Mouse (Mus musculus) heart, postnatal 14 days (tissue): ENCODE results near the gene Mlec. TPM values are rescaled to one million over a fixed set of nuclear protein-coding genes. Genes with fewer than 3 reads are reported as not detected.
"Not testable (repeated sequence)": the region's sequence is repeated elsewhere in the genome, so short reads cannot be mapped to it uniquely, and the experiment has no call there.

Experiments used
- DNase-seq, 2 experiments: peaks; one replicate each; pipeline ENCODE4 v3.0.0; 2021 to 2022
- intact Hi-C: fragments of 180-260 bp; cut with DNase I; formaldehyde crosslinking; loops from one replicate; pipeline ENCODE4 v1.15.1; 2025
- total RNA-seq, 2 experiments: library from RNA; stranded (reverse); gene quantifications; 2 replicates each; pipeline ENCODE4 v1.2.3; 2021

Mlec gene
- total RNA-seq, 2 experiments from 2014 or later: 70.0 to 77.1 TPM

GRCm38 (mm10) chr5:115133358-115134066 lies 24.5 kb downstream of the Mlec start:
- intact Hi-C loops: loop anchor here (2.0 kb wide), 1 partner anchor 21 kb away; no protein-coding TSS in a partner anchor
- no peak for DNase-seq

DNA sequence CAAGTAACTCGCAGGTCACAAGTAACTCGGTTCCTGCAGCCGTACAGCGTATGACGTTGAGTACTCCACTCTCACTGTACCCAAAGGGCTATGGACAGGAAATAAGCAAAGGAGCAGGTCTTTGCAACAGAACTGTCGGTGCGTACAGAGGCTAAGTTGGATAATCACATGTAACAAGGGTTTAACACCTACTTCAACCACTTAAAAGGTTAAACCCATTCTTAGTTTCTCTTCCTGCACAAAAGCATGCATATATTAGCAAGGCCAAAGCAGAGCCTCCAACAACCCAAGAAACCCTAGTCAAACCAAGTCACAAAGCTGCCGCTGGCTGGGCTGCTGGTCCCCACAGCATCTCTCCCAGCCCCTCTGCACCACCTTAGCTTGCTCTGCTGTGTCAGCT lies 25.5 kb downstream of the Mlec start:
- DNase-seq: no peak
- intact Hi-C loops: no loop called here

- no peak for DNase-seq
- intact Hi-C loops: loop anchor here (10.0 kb wide), 1 partner anchor 215 kb away; the partner anchor contains the start of genes Cox6a1, Gatc and Triap1
Observed at GRCm38 (mm10) chr5:115129328-115129727, 28.7 kb downstream of the Mlec start.

DNA sequence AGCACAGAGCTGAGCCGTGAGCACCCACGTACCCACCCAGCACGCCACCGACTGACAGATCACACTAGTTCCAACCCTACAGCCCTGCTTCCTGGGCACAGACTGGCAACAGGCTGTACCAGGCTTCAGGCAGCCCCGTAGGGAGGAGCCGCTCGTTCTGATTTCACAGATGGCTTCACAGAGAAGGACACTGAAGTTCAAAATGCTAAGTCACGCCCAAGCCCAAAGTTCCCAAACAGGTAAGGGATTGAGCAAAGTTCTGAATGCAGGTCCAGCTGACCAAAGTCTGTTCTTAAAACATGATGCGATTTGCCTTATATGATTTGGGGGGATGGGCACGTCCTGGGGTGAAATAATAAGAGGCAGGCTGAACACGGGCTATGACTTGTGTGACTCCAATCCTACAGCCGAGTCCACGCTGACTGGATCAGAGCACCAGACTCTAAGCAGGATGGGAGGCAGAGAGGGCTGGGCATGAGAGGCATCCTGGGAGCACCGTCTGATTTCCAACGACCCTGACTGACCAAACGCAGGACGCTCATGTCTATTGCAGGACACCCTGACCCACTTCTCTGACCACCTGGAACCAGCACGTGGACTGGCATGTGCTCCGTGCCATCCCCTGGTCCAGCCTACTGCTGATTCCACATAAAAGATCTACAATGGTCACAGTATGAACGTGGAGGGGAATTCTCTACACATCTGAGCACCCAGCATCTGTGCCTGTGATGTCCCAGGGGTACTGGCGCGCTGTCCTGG lies 30.4 kb downstream of the Mlec start:
- intact Hi-C loops: loop anchor here (10.0 kb wide), 1 partner anchor 217 kb away; the partner anchor contains the start of genes Cox6a1, Gatc and Triap1
- no peak for DNase-seq

- intact Hi-C loops: loop anchor here (10.0 kb wide), 1 partner anchor 218 kb away; the partner anchor contains the start of genes Cox6a1, Gatc and Triap1
- DNase-seq: no peak
Observed at GRCm38 (mm10) chr5:115126578-115127312, 31.2 kb downstream of the Mlec start.

GRCm38 (mm10) chr5:115125211-115125871 lies 32.6 kb downstream of the Mlec start:
- intact Hi-C loops: loop anchor here (1.0 to 10.0 kb wide), 3 partner anchors 38 to 219 kb away; partner anchors contain the start of genes Cox6a1, Gatc and Triap1

DNA sequence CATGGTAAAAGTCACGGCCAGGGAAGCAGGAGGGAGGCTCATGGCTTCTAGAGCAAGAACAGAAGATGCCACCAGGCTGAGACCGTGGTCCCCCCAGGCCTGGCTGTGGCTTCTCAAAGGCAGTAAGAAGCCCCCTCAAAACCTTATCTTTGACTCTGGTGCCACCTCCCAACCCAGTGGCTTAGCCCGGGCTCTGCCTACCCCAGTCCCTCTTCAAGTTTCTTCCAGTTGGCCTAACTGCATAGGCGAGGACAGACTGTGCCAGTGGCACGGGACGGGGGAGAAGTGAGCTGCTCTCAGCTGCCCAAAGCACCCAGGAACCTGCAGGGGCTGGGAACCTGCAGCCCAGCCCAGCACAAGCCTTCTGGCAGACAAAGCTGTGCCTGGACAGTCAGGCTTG lies 33.3 kb downstream of the Mlec start:
- no peak for DNase-seq
- intact Hi-C loops: loop anchor here (1.0 to 10.0 kb wide), 3 partner anchors 39 to 220 kb away; partner anchors contain the start of genes Cox6a1, Gatc and Triap1

More at GRCm38 (mm10) chr5:115125211-115125871, 32.6 kb downstream of the Mlec start:
- DNase-seq: peak; percentile 87 to 90

DNA sequence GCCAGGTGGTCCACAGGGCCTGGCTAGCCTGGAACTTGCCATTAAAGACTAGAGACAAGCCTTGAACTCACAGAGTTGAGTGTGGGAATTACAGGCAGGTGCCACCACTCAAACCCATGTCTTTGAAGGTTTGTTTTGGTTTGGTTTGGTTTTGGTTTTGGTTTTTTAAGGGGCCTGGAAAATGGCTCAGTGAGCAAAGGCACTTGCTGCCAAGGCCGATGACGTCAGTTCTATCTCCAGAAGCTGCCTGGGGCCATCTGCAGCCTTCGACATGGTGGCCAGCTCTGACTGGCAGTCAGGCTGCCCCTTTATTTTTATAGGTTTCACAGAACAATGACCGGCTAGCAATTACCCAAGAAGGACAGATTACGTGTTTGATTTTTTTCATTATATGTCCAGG lies 37.0 kb downstream of the Mlec start:
- intact Hi-C loops: loop anchor here (10.0 kb wide), 1 partner anchor 224 kb away; the partner anchor contains the start of genes Cox6a1, Gatc and Triap1
- DNase-seq: no peak

GRCm38 (mm10) chr5:115118961-115119570 lies 38.9 kb downstream of the Mlec start, which contains the start of gene Acads:
Gene Acads (minus strand): TSS chr5:115119346.
- DNase-seq: peak; percentile 89 to 91
- intact Hi-C loops: no loop called here

DNA sequence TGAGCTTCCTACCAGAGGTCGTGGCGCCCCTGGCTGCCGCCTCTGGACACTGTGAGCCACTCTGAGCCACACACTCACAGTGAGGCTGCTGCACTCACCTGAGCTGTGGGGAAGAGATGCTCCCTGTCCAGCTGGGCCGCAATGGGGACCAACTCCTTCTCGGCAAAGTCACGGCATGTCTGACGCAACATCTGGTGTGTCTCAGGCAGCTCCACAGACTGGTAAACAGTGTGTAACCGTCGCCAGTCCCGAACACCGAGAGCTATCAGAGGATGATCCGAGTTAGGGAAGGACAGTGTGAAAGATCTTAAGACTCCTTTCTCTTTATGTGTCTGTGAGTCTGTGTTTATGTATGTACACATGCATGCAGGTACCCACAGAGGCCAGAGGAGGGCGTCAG lies 40.5 kb downstream of the Mlec start:
- no peak for DNase-seq
- intact Hi-C loops: no loop called here

DNA sequence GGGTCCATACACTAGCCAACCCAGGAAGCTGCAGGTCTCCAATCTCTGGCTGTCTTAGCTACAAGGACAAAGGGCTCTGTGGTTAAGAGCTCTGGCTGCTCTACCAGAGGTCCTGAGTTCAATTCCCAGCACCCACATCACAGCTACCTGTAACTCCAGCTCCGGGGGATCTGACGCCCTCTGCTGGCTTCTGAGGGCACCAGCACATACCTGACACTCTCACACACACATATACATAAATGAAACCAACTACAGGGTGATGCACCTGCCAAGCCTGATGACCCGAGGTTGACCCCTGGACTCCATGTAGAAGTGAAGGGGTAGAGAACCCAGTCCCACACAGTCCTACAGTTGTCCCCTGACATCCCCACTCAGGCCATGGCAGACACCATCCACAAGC lies 41.6 kb downstream of the Mlec start:
- no peak for DNase-seq
- intact Hi-C loops: no loop called here

- intact Hi-C loops: no loop called here
- no peak for DNase-seq
Observed at GRCm38 (mm10) chr5:115114501-115114900, 43.5 kb downstream of the Mlec start.

- intact Hi-C loops: no loop called here
- DNase-seq: no peak
Observed at GRCm38 (mm10) chr5:115113244-115113643, 44.7 kb downstream of the Mlec start.

- no peak for DNase-seq
Observed at GRCm38 (mm10) chr5:115111156-115111555, 46.8 kb downstream of the Mlec start.

GRCm38 (mm10) chr5:115103253-115103652 lies 54.7 kb downstream of the Mlec start:
- intact Hi-C loops, DNase-seq: not testable (repeated sequence)

More at GRCm38 (mm10) chr5:115111156-115111555, 46.8 kb downstream of the Mlec start:
- intact Hi-C loops: no loop called here

- intact Hi-C loops: no loop called here
- no peak for DNase-seq
Observed at GRCm38 (mm10) chr5:115102231-115102630, 55.7 kb downstream of the Mlec start.

DNA sequence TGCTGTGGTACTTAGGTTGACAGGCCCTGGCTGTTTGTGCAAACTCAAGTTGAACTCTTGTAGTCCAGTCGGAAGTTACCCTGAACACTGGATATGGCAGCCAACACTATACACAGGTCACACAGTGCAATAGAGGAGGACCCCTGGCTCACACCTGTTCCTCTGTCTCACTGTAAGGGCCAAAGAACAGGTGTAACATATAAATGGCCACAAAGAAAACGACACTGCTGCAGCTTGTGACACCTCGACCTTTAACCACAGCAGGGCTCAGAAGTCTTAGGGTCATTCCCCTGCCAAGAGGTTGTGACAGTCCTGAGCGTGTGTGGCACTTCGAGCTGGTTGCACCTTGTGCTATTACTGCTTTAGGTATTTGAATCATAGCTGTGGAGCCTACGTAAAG lies 57.5 kb downstream of the Mlec start:
- no peak for DNase-seq
- intact Hi-C loops: no loop called here

DNA sequence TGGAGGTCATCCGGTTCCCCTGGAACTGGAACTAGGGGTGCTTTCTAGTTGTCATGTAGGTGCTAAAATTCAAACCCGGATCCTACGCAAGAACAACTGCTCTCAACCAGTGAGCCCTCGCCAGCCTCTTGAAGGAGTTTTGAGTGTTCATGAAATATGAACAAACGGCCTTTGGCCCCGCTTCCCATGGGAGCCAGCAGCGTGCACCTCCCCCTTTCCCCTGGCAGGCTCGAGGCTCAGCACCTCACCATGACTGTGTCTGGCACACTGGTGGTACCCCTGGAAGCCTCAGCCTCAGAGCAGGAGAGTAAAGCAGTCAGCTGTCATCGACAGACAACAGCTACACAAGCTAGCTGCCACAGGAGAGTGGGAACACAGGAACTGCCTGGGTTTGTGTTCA lies 58.0 kb downstream of the Mlec start:
- intact Hi-C loops: no loop called here
- no peak for DNase-seq

DNA sequence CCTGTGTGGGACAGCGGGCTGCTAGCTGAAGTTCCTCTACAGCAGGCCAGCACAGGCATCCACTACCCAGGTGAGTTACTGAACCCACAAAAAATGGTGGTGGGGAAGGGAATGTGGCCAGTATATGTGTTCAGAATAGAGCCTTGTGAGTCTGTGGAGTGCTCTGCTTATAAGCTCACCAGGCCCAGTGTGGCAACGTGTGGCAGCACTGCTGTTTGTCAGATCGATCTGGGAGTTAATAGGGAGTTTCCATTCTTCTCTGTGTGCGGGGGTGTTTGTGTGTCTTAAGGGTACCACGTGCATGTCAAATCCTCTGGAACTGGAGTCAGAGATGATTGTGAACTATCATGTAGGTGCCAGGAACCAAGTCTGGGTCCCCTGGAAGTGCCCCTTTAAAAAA lies 58.4 kb downstream of the Mlec start:
- DNase-seq: no peak
- intact Hi-C loops: no loop called here
